Mouse (Mus musculus): Measurements from ENCODE around the gene Crat. TPM values are rescaled to one million over a fixed set of nuclear protein-coding genes. Genes with fewer than 3 reads are reported as not detected.

Gene Crat
- total RNA-seq, 2 experiments from 2014 or later, result 378 to 382 TPM

GRCm38 (mm10) chr2:30377721-30378120 is 37.9 kb downstream of the Crat start:
- no peak for DNase-seq (ENCODE audit: low spot score)

GRCm38 (mm10) chr2:30375893-30376292 is 39.7 kb downstream of the Crat start:
- no peak for DNase-seq (ENCODE audit: low spot score)

- no peak for DNase-seq (ENCODE audit: low spot score)
Observed at GRCm38 (mm10) chr2:30372726-30373125, 42.9 kb downstream of the Crat start.

- DNase-seq (ENCODE audit: low spot score), result no peak
Observed at GRCm38 (mm10) chr2:30371544-30371943, 44.1 kb downstream of the Crat start.

- DNase-seq (ENCODE audit: low spot score), result no peak
Observed at GRCm38 (mm10) chr2:30366203-30366602, 49.4 kb downstream of the Crat start.

- DNase-seq (ENCODE audit: low spot score), result no peak
Observed at GRCm38 (mm10) chr2:30365281-30366069, 50.1 kb downstream of the Crat start.

GRCm38 (mm10) chr2:30363773-30364650 is 51.6 kb downstream of the Crat start, which contains the start of gene Miga2:
Miga2 (plus strand) TSS chr2:30364233.
- DNase-seq (ENCODE audit: low spot score), result peak; percentile 100

GRCm38 (mm10) chr2:30362865-30363264 is 52.7 kb downstream of the Crat start:
- no peak for DNase-seq (ENCODE audit: low spot score)

GRCm38 (mm10) chr2:30360626-30361025 is 55.0 kb downstream of the Crat start:
- DNase-seq (ENCODE audit: low spot score), result no peak

GRCm38 (mm10) chr2:30358533-30359531 is 56.8 kb downstream of the Crat start, which contains the start of gene Sh3glb2:
Sh3glb2 (minus strand) TSS chr2:30359337.
- DNase-seq (ENCODE audit: low spot score), result peak; percentile 75

- DNase-seq (ENCODE audit: low spot score), result no peak
Observed at GRCm38 (mm10) chr2:30357552-30358510, 57.8 kb downstream of the Crat start.

GRCm38 (mm10) chr2:30356906-30357305 is 58.7 kb downstream of the Crat start:
- no peak for DNase-seq (ENCODE audit: low spot score)

- no peak for DNase-seq (ENCODE audit: low spot score)
Observed at GRCm38 (mm10) chr2:30356266-30356665, 59.3 kb downstream of the Crat start.

GRCm38 (mm10) chr2:30355861-30356260 is 59.8 kb downstream of the Crat start:
- DNase-seq (ENCODE audit: low spot score), result no peak

- DNase-seq (ENCODE audit: low spot score), result no peak
Observed at GRCm38 (mm10) chr2:30351149-30351548, 64.5 kb downstream of the Crat start.

Small RNA genes lying within 50 kb of the gene (microRNA-seq; reads per million reads assigned to microRNA genes)
- gene Gm47292, result not detected

Other genes starting within 250 kb of the Crat start
- gene Endog, start 244.3 kb downstream of the Crat start, total RNA-seq (2021), result 10 to 100 TPM; 50.1 to 52.0 TPM
- 1 to 10 TPM; 4.2 to 4.7 TPM for gene Spout1, start 237.4 kb downstream of the Crat start, total RNA-seq (2021)
- gene Kyat1, start 210.0 kb downstream of the Crat start, total RNA-seq (2021), result 10 to 100 TPM; 25.3 to 26.9 TPM
- 10 to 100 TPM; 24.5 to 28.4 TPM for gene Lrrc8a, start 178.1 kb downstream of the Crat start, total RNA-seq (2021)
- 1 to 10 TPM in 1 of 2 experiments, under 1 TPM in 1; 0.55 to 1.2 TPM for gene Gm28035, start 175.2 kb downstream of the Crat start, total RNA-seq (2021)
- gene Phyhd1, start 149.6 kb downstream of the Crat start, total RNA-seq (2021), result 10 to 100 TPM; 10.4 to 18.7 TPM
- 1 to 10 TPM in 1 of 2 experiments, not detected in 1; 1.1 TPM for gene Gm28038, start 134.8 kb downstream of the Crat start, total RNA-seq (2021)
- gene Dolk, start 129.5 kb downstream of the Crat start, total RNA-seq (2021), result 10 to 100 TPM; 20.9 to 22.4 TPM
- gene Nup188, start 129.4 kb downstream of the Crat start, total RNA-seq (2021), result 1 to 10 TPM; 6.8 to 7.8 TPM
- 10 to 100 TPM; 15.7 to 17.5 TPM for gene Sh3glb2, start 56.5 kb downstream of the Crat start, total RNA-seq (2021)
- gene Miga2, start 51.6 kb downstream of the Crat start, total RNA-seq (2021), result 10 to 100 TPM; 24.8 to 31.0 TPM
- 1 to 10 TPM; 4.9 to 6.9 TPM for gene Dolpp1, start 23.6 kb downstream of the Crat start, total RNA-seq (2021)
- 10 to 100 TPM; 62.9 to 65.1 TPM for gene Ptpa, start 226 bp upstream of the Crat start, total RNA-seq (2021)
- 1 to 10 TPM; 1.0 to 1.7 TPM for gene Ier5l, start 58.4 kb upstream of the Crat start, total RNA-seq (2021)
- gene Cstad, start 179.2 kb upstream of the Crat start, total RNA-seq (2021), result 1 to 10 TPM; 1.1 TPM

Data from gastrocnemius, adult 18-20 months (tissue).